Mouse (Mus musculus) forebrain, embryonic 15.5 days (tissue): Measurements from ENCODE around the gene Olfr460. TPM values are rescaled to one million over a fixed set of nuclear protein-coding genes. Genes with fewer than 3 reads are reported as not detected.

Experiments
- ATAC-seq: fragments of 200-750 bp; cut with Nextera tagmentation; replicated peaks from 2 replicates; pipeline ENCODE4 v1.8.0; 2017; ENCODE audit warnings: mild to moderate bottlenecking, moderate TSS enrichment, moderate library complexity
- H3K27ac ChIP-seq: fragments of 300-500 bp; sonication (generic); replicated peaks from 2 replicates; pipeline ENCODE4 v1.5.1; 2015; ENCODE audit warnings: mild to moderate bottlenecking, inconsistent platforms
- H3K27me3 ChIP-seq: fragments of 300-500 bp; sonication (generic); 2 replicates; pipeline ENCODE4 v1.6.1; 2015; ENCODE audit warnings: inconsistent platforms
- H3K36me3 ChIP-seq: fragments of 300-500 bp; sonication (generic); 2 replicates; pipeline ENCODE4 v1.6.1; 2015; ENCODE audit warnings: mild to moderate bottlenecking, inconsistent platforms
- H3K4me1 ChIP-seq: fragments of 300-500 bp; sonication (generic); 2 replicates; pipeline ENCODE4 v1.6.1; 2015; ENCODE audit warnings: inconsistent platforms
- H3K4me2 ChIP-seq: fragments of 300-500 bp; sonication (generic); replicated peaks from 2 replicates; pipeline ENCODE4 v1.6.1; 2015; ENCODE audit warnings: mild to moderate bottlenecking, inconsistent platforms
- H3K4me3 ChIP-seq: fragments of 300-500 bp; sonication (generic); 2 replicates; pipeline ENCODE4 v1.5.1; 2015; ENCODE audit warnings: mild to moderate bottlenecking, inconsistent platforms
- H3K9ac ChIP-seq: fragments of 300-500 bp; sonication (generic); replicated peaks from 2 replicates; pipeline ENCODE4 v1.6.1; 2015; ENCODE audit warnings: mild to moderate bottlenecking, inconsistent platforms
- H3K9me3 ChIP-seq: fragments of 300-500 bp; sonication (generic); 2 replicates; pipeline ENCODE4 v1.6.1; 2016; ENCODE audit warnings: inconsistent platforms
- WGBS: fragments of 180-500 bp; shearing (Covaris S2); methylation state at CpG from one replicate; pipeline ENCODE4 v1.1.7; 2015; ENCODE audit warnings: mixed read lengths; 5-methylcytosine and 5-hydroxymethylcytosine counted together
- polyA plus RNA-seq: library from polyadenylated mRNA; unstranded; fragments of >200 nt; fragmentation: Nextera tagmentation; extraction: Ambion mirVana; gene quantifications from 2 replicates; pipeline ENCODE4 v1.2.1, GENCODE M21; 2015

Olfr460 gene
- polyA plus RNA-seq, 1 experiment from 2014 or later, result not detected

- no peak within 1 kb of the TSS for H3K4me3 ChIP-seq
- no peaks in the 10 kb centered on the region for H3K36me3 ChIP-seq
- no peak within 1 kb of the TSS for H3K27ac ChIP-seq
- no peak within 1 kb of the TSS for H3K4me2 ChIP-seq
- H3K9me3 ChIP-seq, result no peaks in the 10 kb centered on the region
- ATAC-seq, result no peak
- WGBS, result 88% methylated on average over 4 of the region's 4 CpGs
- H3K27me3 ChIP-seq, result no peaks in the 10 kb centered on the region
- no peak within 1 kb of the TSS for H3K9ac ChIP-seq
- H3K4me1 ChIP-seq, result peaks cover 6% of the 10 kb centered on the region; the same call in 1 of the 2 replicates
Observed at GRCm38 (mm10) chr6:40613260-40613852, 44.1 kb downstream of the Olfr460 start, which contains the start of gene Tas2r138. TSS of gene Tas2r138 (minus strand) at chr6:40613310.

- no peak overlapping the region for H3K4me3 ChIP-seq
- H3K9ac ChIP-seq, result no peak overlapping the region
- 13% methylated on average over 2 of the region's 2 CpGs for WGBS
- H3K36me3 ChIP-seq, result no peaks in the 10 kb centered on the region
- peak; percentile 67; the same call in 1 of the 2 replicates for ATAC-seq
- H3K9me3 ChIP-seq, result no peaks in the 10 kb centered on the region
- no peak overlapping the region for H3K4me2 ChIP-seq
- no peak overlapping the region for H3K27ac ChIP-seq
- H3K27me3 ChIP-seq, result no peaks in the 10 kb centered on the region
- no peaks in the 10 kb centered on the region for H3K4me1 ChIP-seq
Observed at GRCm38 (mm10) chr6:40617965-40618364, 48.7 kb downstream of the Olfr460 start.

Other genes starting within 250 kb of the Olfr460 start
- gene Agk, start 244.3 kb upstream of the Olfr460 start, polyA plus RNA-seq, result 50.8 and 59.4 TPM in 2 replicates
- gene E330009J07Rik, start 133.4 kb upstream of the Olfr460 start, polyA plus RNA-seq, result 52.5 and 53.8 TPM in 2 replicates
- gene Wee2, start 130.4 kb upstream of the Olfr460 start, polyA plus RNA-seq, result 0.09 and 0.17 TPM in 2 replicates
- 131 and 139 TPM in 2 replicates for gene Ssbp1, start 98.1 kb upstream of the Olfr460 start, polyA plus RNA-seq
- not detected in 2 replicates for gene Tas2r137, start 78.3 kb upstream of the Olfr460 start, polyA plus RNA-seq
- gene Tas2r108, start 76.0 kb upstream of the Olfr460 start, polyA plus RNA-seq, result not detected in 2 replicates
- not detected in 2 replicates for gene Prss37, start 50.0 kb upstream of the Olfr460 start, polyA plus RNA-seq
- 0.19 and 0.34 TPM in 2 replicates for gene Olfr461, start 14.4 kb upstream of the Olfr460 start, polyA plus RNA-seq
- gene Clec5a, start 16.3 kb downstream of the Olfr460 start, polyA plus RNA-seq, result 0.32 and 0.52 TPM in 2 replicates
- gene Tas2r138, start 43.8 kb downstream of the Olfr460 start, polyA plus RNA-seq, result not detected in 2 replicates
- not detected in 2 replicates for gene Mgam, start 59.3 kb downstream of the Olfr460 start, polyA plus RNA-seq